Mouse (Mus musculus) forebrain, embryonic 12.5 days (tissue): Measurements from ENCODE around the gene Tmie. TPM values are rescaled to one million over a fixed set of nuclear protein-coding genes. Genes with fewer than 3 reads are reported as not detected.

ENCODE experiments used
- ATAC-seq: fragments of 200-750 bp; cut with Nextera tagmentation; 2 replicates; pipeline ENCODE4 v1.8.0; 2017; ENCODE audit warnings: moderate TSS enrichment; ENCODE audit not compliant: low FRiP score
- H3K27ac ChIP-seq: fragments of 300-500 bp; sonication (generic); 2 replicates; pipeline ENCODE4 v1.5.1; 2016; ENCODE audit warnings: mild to moderate bottlenecking
- H3K27me3 ChIP-seq: fragments of 300-500 bp; sonication (generic); 2 replicates; pipeline ENCODE4 v1.6.1; 2016; ENCODE audit warnings: mild to moderate bottlenecking
- H3K36me3 ChIP-seq: fragments of 300-500 bp; sonication (generic); replicated peaks from 2 replicates; pipeline ENCODE4 v1.6.1; 2016; ENCODE audit warnings: mild to moderate bottlenecking
- H3K4me1 ChIP-seq: fragments of 300-500 bp; sonication (generic); 2 replicates; pipeline ENCODE4 v1.6.1; 2016
- H3K4me2 ChIP-seq: fragments of 300-500 bp; sonication (generic); 2 replicates; pipeline ENCODE4 v1.6.1; 2016; ENCODE audit warnings: mild to moderate bottlenecking, moderate library complexity
- H3K4me3 ChIP-seq: fragments of 300-500 bp; sonication (generic); replicated peaks from 2 replicates; pipeline ENCODE4 v1.5.1; 2016; ENCODE audit warnings: mild to moderate bottlenecking
- H3K9ac ChIP-seq: fragments of 300-500 bp; sonication (generic); 2 replicates; pipeline ENCODE4 v1.6.1; 2016; ENCODE audit warnings: mild to moderate bottlenecking
- H3K9me3 ChIP-seq: fragments of 300-500 bp; sonication (generic); 2 replicates; pipeline ENCODE4 v1.6.1; 2016
- WGBS: fragments of 180-500 bp; shearing (Covaris S2); methylation state at CpG from one replicate; pipeline ENCODE4 v1.1.7; 2016; 5-methylcytosine and 5-hydroxymethylcytosine counted together
- polyA plus RNA-seq: library from polyadenylated mRNA; unstranded; fragments of >200 nt; fragmentation: Nextera tagmentation; extraction: Ambion mirVana; gene quantifications from 2 replicates; pipeline ENCODE4 v1.2.1, GENCODE M21; 2016

The Tmie gene
- polyA plus RNA-seq, 1 experiment from 2014 or later: 0.43 TPM

- H3K4me2 ChIP-seq: no peak overlapping the region
- H3K4me3 ChIP-seq: no peak overlapping the region
- H3K27me3 ChIP-seq: no peaks in the 10 kb centered on the region; the same call in 1 of the 2 replicates
- no peak for ATAC-seq
- H3K9ac ChIP-seq: no peak overlapping the region
- H3K36me3 ChIP-seq: no peaks in the 10 kb centered on the region
- no peaks in the 10 kb centered on the region for H3K9me3 ChIP-seq
- 90% methylated on average over 6 of the region's 6 CpGs for WGBS
- no peak overlapping the region for H3K27ac ChIP-seq
- H3K4me1 ChIP-seq: peaks cover 6% of the 10 kb centered on the region
Measured at GRCm38 (mm10) chr9:110901204-110901603, 21.3 kb upstream of the Tmie start.

- Histone ChIP-seq H3K36me3 (no peaks in the 10 kb centered on the region), H3K9ac (no peak overlapping the region), H3K4me1 (peaks cover 13% of the 10 kb centered on the region), H3K27ac (no peak overlapping the region), H3K4me2 (no peak overlapping the region), H3K4me3 (no peak overlapping the region), H3K9me3 (no peaks in the 10 kb centered on the region), H3K27me3 (no peaks in the 10 kb centered on the region; the same call in 1 of the 2 replicates)
- 65% methylated on average over 10 of the region's 10 CpGs for WGBS
- ATAC-seq: no peak
Measured at GRCm38 (mm10) chr9:110899451-110900008, 19.6 kb upstream of the Tmie start.

GRCm38 (mm10) chr9:110896595-110896994 is 16.7 kb upstream of the Tmie start:
- H3K4me3 ChIP-seq: peak overlapping the region; percentile 9; the same call in 1 of the 2 replicates
- peak; percentile 64; the same call in 1 of the 2 replicates for ATAC-seq

GRCm38 (mm10) chr9:110895994-110896393 is 16.1 kb upstream of the Tmie start:
- peak; percentile 58; the same call in 1 of the 2 replicates for ATAC-seq
- no peak overlapping the region for H3K9ac ChIP-seq
- 13% methylated on average over 7 of the region's 7 CpGs for WGBS
- H3K4me2 ChIP-seq: peak overlapping the region; percentile 22
- no peaks in the 10 kb centered on the region for H3K9me3 ChIP-seq
- H3K4me1 ChIP-seq: peaks cover 13% of the 10 kb centered on the region
- no peaks in the 10 kb centered on the region; the same call in 1 of the 2 replicates for H3K27me3 ChIP-seq
- H3K27ac ChIP-seq: no peak overlapping the region
- no peak overlapping the region for H3K4me3 ChIP-seq
- no peaks in the 10 kb centered on the region for H3K36me3 ChIP-seq

More at GRCm38 (mm10) chr9:110896595-110896994, 16.7 kb upstream of the Tmie start:
- no peaks in the 10 kb centered on the region for H3K36me3 ChIP-seq
- H3K27ac ChIP-seq: no peak overlapping the region
- no peaks in the 10 kb centered on the region for H3K9me3 ChIP-seq
- peak overlapping the region; percentile 22 for H3K4me2 ChIP-seq
- no peaks in the 10 kb centered on the region; the same call in 1 of the 2 replicates for H3K27me3 ChIP-seq
- H3K9ac ChIP-seq: 0 out of 2 replicates have a peak overlapping the region, but pooled peaks have one; percentile 12
- WGBS: 7% methylated on average over 6 of the region's 6 CpGs
- peaks cover 13% of the 10 kb centered on the region for H3K4me1 ChIP-seq

- ATAC-seq: no peak
- H3K4me3 ChIP-seq: no peak overlapping the region
- no peak overlapping the region for H3K9ac ChIP-seq
- WGBS: 54% methylated on average over 5 of the region's 5 CpGs
- no peak overlapping the region for H3K4me2 ChIP-seq
- H3K36me3 ChIP-seq: no peaks in the 10 kb centered on the region
- peaks cover 3% of the 10 kb centered on the region for H3K27me3 ChIP-seq
- peaks cover 13% of the 10 kb centered on the region for H3K4me1 ChIP-seq
- no peaks in the 10 kb centered on the region for H3K9me3 ChIP-seq
- H3K27ac ChIP-seq: no peak overlapping the region
Measured at GRCm38 (mm10) chr9:110895507-110895906, 15.6 kb upstream of the Tmie start.

- H3K4me1 ChIP-seq: peaks cover 20% of the 10 kb centered on the region
- peaks cover 7% of the 10 kb centered on the region for H3K27me3 ChIP-seq
- no peak overlapping the region for H3K4me2 ChIP-seq
- no peak for ATAC-seq
- no peak overlapping the region for H3K9ac ChIP-seq
- H3K36me3 ChIP-seq: no peaks in the 10 kb centered on the region
- H3K9me3 ChIP-seq: no peaks in the 10 kb centered on the region
- H3K27ac ChIP-seq: no peak overlapping the region
- WGBS: 79% methylated on average over 10 of the region's 10 CpGs
- no peak overlapping the region for H3K4me3 ChIP-seq
Measured at GRCm38 (mm10) chr9:110893429-110893828, 13.5 kb upstream of the Tmie start.

- Histone ChIP-seq H3K4me1 (peaks cover 20% of the 10 kb centered on the region), H3K27ac (no peak overlapping the region), H3K27me3 (peaks cover 7% of the 10 kb centered on the region; the same call in 1 of the 2 replicates), H3K9me3 (no peaks in the 10 kb centered on the region), H3K4me3 (no peak overlapping the region), H3K9ac (no peak overlapping the region), H3K36me3 (no peaks in the 10 kb centered on the region), H3K4me2 (no peak overlapping the region)
- no peak for ATAC-seq
- 77% methylated on average over 3 of the region's 3 CpGs for WGBS
Measured at GRCm38 (mm10) chr9:110892552-110892951, 12.6 kb upstream of the Tmie start.

GRCm38 (mm10) chr9:110891077-110891828 is 11.3 kb upstream of the Tmie start:
- Histone ChIP-seq H3K4me1 (peaks cover 14% of the 10 kb centered on the region), H3K36me3 (no peaks in the 10 kb centered on the region), H3K4me3 (no peak overlapping the region), H3K27ac (no peak overlapping the region), H3K27me3 (peaks cover 7% of the 10 kb centered on the region; the same call in 1 of the 2 replicates), H3K9ac (no peak overlapping the region), H3K4me2 (no peak overlapping the region), H3K9me3 (no peaks in the 10 kb centered on the region)
- WGBS: 87% methylated on average over 12 of the region's 12 CpGs
- ATAC-seq: no peak

GRCm38 (mm10) chr9:110890026-110890783 is 10.3 kb upstream of the Tmie start:
- peaks cover 10% of the 10 kb centered on the region; the same call in 1 of the 2 replicates for H3K27me3 ChIP-seq
- no peak overlapping the region for H3K27ac ChIP-seq
- H3K4me3 ChIP-seq: no peak overlapping the region
- H3K4me2 ChIP-seq: no peak overlapping the region; the same call in 1 of the 2 replicates
- H3K9ac ChIP-seq: no peak overlapping the region
- no peak for ATAC-seq
- peaks cover 7% of the 10 kb centered on the region; the same call in 1 of the 2 replicates for H3K4me1 ChIP-seq
- no peaks in the 10 kb centered on the region for H3K36me3 ChIP-seq
- WGBS: 9% methylated on average over 20 of the region's 21 CpGs
- no peaks in the 10 kb centered on the region for H3K9me3 ChIP-seq

GRCm38 (mm10) chr9:110888935-110889334 is 9.0 kb upstream of the Tmie start:
- Histone ChIP-seq H3K9me3 (no peaks in the 10 kb centered on the region), H3K4me2 (no peak overlapping the region), H3K4me3 (no peak overlapping the region), H3K27ac (no peak overlapping the region), H3K27me3 (peaks cover 10% of the 10 kb centered on the region; the same call in 1 of the 2 replicates), H3K9ac (no peak overlapping the region), H3K4me1 (peaks cover 7% of the 10 kb centered on the region; the same call in 1 of the 2 replicates), H3K36me3 (no peaks in the 10 kb centered on the region)
- 88% methylated on average over 14 of the region's 14 CpGs for WGBS
- no peak for ATAC-seq

GRCm38 (mm10) chr9:110887388-110888303 is 7.7 kb upstream of the Tmie start:
- no peak overlapping the region for H3K27ac ChIP-seq
- H3K9ac ChIP-seq: no peak overlapping the region
- no peak for ATAC-seq
- H3K36me3 ChIP-seq: no peaks in the 10 kb centered on the region
- peaks cover 10% of the 10 kb centered on the region; the same call in 1 of the 2 replicates for H3K27me3 ChIP-seq
- peaks cover 7% of the 10 kb centered on the region; the same call in 1 of the 2 replicates for H3K4me1 ChIP-seq
- H3K9me3 ChIP-seq: no peaks in the 10 kb centered on the region
- WGBS: 63% methylated on average over 9 of the region's 9 CpGs
- H3K4me3 ChIP-seq: no peak overlapping the region
- H3K4me2 ChIP-seq: no peak overlapping the region
